Mouse (Mus musculus) CD4-positive naive resting alpha-beta T cell, adult 57 days (primary cell): Measurements from ENCODE around the gene Tmem229b. TPM values are rescaled to one million over a fixed set of nuclear protein-coding genes. Genes with fewer than 3 reads are reported as not detected.

Source experiments
- total RNA-seq: library from RNA; stranded (reverse); gene quantifications from one replicate; pipeline ENCODE4 v1.2.4, GENCODE M21; 2023

Tmem229b gene
- total RNA-seq = 47.3 TPM

DNA sequence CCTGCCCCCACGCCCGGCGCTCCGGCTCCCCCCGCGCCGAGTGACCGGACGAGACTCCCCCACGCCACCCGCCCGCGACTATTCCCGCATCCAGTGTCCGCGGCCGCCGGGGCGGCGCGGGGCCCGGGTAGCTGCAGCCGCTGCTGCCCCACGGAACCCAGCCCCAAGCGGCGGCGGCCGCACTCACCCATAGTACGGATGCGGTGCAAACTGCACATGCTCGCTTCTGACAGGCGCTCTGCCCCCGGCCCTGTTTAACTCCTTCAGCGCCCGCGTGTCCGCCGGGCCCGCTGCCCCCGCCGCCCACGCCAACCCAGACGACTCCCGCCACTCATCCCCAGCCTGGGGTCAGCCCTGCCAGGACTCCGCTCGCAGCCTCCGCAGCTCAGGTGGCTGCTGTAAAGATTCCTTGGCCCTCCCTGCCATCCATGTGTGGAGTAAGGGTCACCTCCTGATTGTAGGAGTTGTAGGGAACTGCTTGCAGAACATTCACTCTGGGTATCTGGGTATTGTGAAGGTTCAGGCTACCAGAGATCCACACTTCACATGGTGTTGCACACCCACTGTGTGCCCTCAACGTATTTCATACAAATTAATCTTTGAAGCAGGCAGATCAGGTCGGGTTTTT is at the start of gene Tmem229b:
Gene Tmem229b (minus strand): TSS at position 502 of the 628 bp plus-strand sequence.

DNA sequence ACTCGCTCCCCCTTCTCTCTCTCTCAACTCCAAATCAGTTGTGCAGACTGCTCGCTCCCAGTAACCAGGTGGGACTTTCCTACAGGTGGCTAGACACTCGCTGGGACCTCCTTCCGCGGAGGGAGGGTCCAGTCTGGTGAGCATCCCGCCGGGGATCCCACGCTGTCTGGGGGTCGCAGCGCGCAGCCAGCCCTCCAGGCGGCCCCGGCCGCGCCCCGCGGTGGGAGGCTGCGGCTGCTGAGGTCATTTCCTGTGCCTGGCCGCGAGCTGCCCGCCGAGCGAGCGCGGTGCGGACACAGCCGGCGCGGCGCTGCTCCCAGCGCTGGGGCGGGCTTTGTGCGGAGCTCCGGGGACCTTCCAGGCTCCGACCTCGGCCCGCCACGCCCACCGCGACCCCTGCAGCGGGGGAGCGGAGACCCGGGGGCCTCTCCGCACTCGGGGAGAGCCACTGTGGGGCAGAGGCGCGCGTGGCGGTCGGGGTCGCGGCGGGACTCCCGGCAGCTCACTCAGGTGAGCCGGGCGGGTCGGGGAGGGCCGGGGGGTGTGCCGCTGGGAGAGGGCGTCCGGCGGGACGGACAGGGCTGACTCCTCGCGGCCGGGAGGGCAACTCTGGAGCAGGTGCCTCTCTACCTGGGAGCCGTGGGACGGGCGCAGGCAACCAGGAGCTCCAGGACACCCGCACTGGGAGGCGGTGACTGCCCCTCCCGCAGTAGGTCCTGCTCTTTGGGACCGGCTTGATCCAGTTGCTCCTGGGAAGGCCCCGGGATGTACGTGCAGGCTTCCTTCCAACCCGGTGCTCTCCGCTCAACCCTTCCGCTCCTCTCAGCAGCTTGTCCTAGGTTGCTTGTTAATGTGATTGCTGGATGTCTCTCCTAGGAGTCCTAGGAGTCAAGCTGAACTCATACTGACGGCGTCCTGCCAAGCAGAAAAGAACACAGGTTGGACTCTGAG is 21.8 kb upstream of the Tmem229b start, which contains the start of gene Plekhh1:
Gene Plekhh1 (plus strand): TSS at position 253 of the 951 bp plus-strand sequence.

Other genes starting within 250 kb of the Tmem229b start
- gene Atp6v1d, start 146.0 kb downstream of the Tmem229b start, total RNA-seq = 120 TPM
- gene Eif2s1, start 145.8 kb downstream of the Tmem229b start, total RNA-seq = 55.5 TPM
- not detected for gene Plek2, start 100.7 kb downstream of the Tmem229b start, total RNA-seq
- gene Plekhh1, start 21.5 kb upstream of the Tmem229b start, total RNA-seq = 0.80 TPM
- 6.8 TPM for gene Pigh, start 82.0 kb upstream of the Tmem229b start, total RNA-seq
- gene Arg2, start 123.2 kb upstream of the Tmem229b start, total RNA-seq = not detected
- gene Vti1b, start 165.0 kb upstream of the Tmem229b start, total RNA-seq = 60.9 TPM
- 18.1 TPM for gene Rdh11, start 184.7 kb upstream of the Tmem229b start, total RNA-seq
- 2.4 TPM for gene Rdh12, start 201.3 kb upstream of the Tmem229b start, total RNA-seq